Mouse (Mus musculus) E14TG2a.4 (cell line): Measurements from ENCODE around the gene Slc25a23.

Experiments
- H3K27me3 ChIP-seq: 2 replicates; pipeline ENCODE4 v1.6.1; 2014; ENCODE audit warnings: low read length, control low read depth; ENCODE audit not compliant: insufficient read depth
- H3K36me3 ChIP-seq: 2 replicates; pipeline ENCODE4 v1.6.1; 2014; ENCODE audit warnings: low read length, control low read depth; ENCODE audit not compliant: insufficient read depth
- H3K4me1 ChIP-seq: replicated peaks from 2 replicates; pipeline ENCODE4 v1.6.1; 2014; ENCODE audit warnings: low read depth, low read length, control low read depth
- H3K4me3 ChIP-seq: replicated peaks from 2 replicates; pipeline ENCODE4 v1.5.1; 2014; ENCODE audit warnings: mild to moderate bottlenecking, low read length
- H3K9me3 ChIP-seq: 2 replicates; pipeline ENCODE4 v1.6.1; 2014; ENCODE audit warnings: low read length, control low read depth
- CTCF ChIP-seq: conservative IDR thresholded peaks from 2 replicates; pipeline ENCODE4 v1.5.1; 2014; ENCODE audit warnings: low read length
- NANOG ChIP-seq: IDR thresholded peaks from 2 replicates; pipeline ENCODE4 v1.6.1; 2014; ENCODE audit warnings: borderline replicate concordance, low read length, mixed read lengths
- POU5F1 ChIP-seq: IDR thresholded peaks from 2 replicates; pipeline ENCODE4 v1.6.1; 2014; ENCODE audit warnings: low read length, borderline replicate concordance

The Slc25a23 gene

DNA sequence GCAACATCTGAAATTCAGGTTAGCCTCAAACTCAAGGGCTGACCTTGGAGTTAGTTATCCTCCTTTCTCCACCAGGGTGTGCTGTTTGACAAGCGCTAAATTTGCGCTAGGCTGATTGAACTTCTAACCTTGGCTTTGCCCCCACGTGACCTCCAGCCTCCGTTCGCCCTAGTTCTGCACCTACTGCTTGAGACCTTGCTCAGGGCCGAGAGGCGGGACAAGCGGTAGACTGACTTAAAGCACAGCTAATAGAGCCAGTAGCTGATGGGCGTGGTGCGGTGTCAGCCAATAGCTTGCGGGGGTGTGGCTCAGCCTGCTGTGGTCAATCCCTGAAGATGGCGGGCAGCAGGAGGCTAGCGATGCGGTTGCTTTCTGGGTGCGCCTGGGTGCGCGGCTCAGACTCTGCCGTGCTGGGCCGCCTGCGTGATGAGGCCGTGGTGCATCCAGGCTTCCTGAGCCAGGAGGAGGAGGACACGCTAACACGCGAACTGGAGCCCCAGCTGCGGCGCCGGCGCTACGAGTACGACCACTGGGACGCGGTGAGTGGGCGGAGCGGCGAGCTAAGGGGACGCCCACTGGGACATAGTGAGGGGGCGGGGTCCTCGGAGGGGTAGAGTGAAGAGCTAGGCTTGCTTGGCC lies 62.5 kb downstream of the Slc25a23 start, which contains the start of gene Alkbh7:
Alkbh7 (plus strand) TSS at position 311 of the 639 bp plus-strand sequence.
- Histone ChIP-seq H3K4me1 (peaks cover 60% of the 10 kb centered on the region), H3K27me3 (no peaks in the 10 kb centered on the region), H3K36me3 (peaks cover 87% of the 10 kb centered on the region), H3K9me3 (no peaks in the 10 kb centered on the region), H3K4me3 (peak within 1 kb of the TSS; percentile 95)
- TF ChIP-seq CTCF, result peak; percentile 60
- TF ChIP-seq POU5F1, result no peak

DNA sequence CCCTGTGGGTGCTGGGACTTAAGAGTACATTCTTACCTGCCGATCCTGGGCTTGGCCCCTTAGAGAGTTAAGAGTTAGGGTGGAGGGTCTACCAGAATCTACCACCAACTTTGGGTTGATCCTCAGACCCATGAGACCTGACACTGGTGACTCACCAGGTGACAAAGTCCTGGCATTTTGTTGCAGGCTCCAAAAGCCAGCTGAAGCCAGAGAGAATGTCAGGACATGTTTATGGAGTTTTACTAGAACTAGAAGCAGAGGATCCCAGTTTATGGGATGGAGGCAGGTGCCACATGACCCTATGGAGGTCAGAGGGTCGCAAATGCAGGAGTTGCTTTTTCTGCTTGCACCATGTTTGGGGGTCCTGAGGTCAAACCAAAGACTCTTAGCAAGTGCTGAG lies 63.2 kb downstream of the Slc25a23 start:
- H3K4me3 ChIP-seq, result 0 out of 2 replicates have a peak overlapping the region, but pooled peaks have one; percentile 1
- no peak for TF ChIP-seq POU5F1
- TF ChIP-seq CTCF, result no peak
- TF ChIP-seq NANOG, result no peak
- H3K9me3 ChIP-seq, result no peaks in the 10 kb centered on the region
- H3K27me3 ChIP-seq, result no peaks in the 10 kb centered on the region
- H3K4me1 ChIP-seq, result peaks cover 62% of the 10 kb centered on the region
- H3K36me3 ChIP-seq, result peaks cover 89% of the 10 kb centered on the region

GRCm38 (mm10) chr17:56995046-56995445 lies 64.6 kb downstream of the Slc25a23 start:
- TF ChIP-seq NANOG, result no peak
- TF ChIP-seq POU5F1, result no peak
- H3K27me3 ChIP-seq, result no peaks in the 10 kb centered on the region
- H3K36me3 ChIP-seq, result peaks cover 81% of the 10 kb centered on the region
- H3K4me3 ChIP-seq, result no peak overlapping the region
- H3K4me1 ChIP-seq, result peaks cover 69% of the 10 kb centered on the region
- no peaks in the 10 kb centered on the region for H3K9me3 ChIP-seq
